Mouse (Mus musculus) kidney, postnatal 10 days (tissue): ENCODE measurements around the gene Kif6.

Experiments used
- DNase-seq: peaks from one replicate; pipeline ENCODE4 v3.0.0; 2021; ENCODE audit warnings: mixed read lengths

Kif6 gene

DNA sequence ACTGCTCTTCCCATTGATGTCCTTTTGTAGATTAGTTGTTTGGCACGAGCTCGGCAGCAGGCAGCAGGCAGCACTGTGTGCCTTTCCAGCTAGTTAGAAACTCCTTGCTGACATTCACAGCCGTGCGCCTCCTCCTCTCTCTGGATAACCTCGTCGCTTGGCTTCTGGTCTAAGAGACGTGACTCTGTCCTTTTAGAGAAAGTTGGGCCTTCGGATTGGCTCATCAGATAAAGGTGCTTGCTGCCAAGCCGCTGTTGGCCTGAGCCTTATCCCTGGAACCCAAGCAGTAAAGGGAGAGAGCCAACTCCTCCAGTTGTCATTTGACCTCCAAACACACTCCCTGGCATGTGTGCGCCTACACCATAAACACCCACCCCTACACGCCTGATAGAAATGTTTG lies 123.4 kb downstream of the Kif6 start:
- peak; percentile 26 for DNase-seq

DNA sequence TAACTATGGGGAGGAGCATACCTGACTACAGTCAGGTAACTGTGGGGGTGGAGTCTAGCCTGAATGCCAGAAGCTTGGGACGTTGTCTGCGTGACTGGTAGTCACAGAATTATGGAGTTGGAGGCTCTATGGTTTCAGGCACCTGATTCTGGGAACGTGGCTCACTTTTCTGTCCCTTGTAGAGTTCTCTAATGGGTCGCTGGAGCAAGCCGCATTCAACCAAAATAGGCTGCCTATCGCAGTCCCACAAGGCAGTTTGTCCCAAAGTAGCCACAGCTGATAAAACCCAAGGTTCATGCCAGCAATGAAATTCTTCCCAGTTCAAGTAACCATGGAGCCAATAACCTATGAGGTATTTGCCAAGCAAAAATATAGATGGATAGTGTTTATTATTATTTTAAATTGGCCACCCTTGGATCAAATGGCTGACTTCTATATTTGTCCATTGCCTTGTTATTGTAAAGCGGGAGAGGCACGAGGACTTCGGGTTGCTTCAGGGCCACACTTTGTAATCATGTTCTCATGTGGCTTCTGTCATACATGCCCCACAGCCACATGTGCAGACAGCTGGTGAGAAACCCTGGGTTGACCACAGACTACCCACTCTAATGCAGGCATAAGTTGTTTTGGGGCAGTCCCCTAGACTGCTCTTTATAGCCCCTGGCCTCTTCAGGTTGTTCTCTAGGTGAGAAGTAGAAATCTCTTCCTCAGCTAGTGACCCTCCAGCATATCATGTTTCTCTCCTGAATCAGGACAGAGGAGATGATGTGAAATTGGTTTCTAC lies 125.2 kb downstream of the Kif6 start:
- DNase-seq: no peak

DNA sequence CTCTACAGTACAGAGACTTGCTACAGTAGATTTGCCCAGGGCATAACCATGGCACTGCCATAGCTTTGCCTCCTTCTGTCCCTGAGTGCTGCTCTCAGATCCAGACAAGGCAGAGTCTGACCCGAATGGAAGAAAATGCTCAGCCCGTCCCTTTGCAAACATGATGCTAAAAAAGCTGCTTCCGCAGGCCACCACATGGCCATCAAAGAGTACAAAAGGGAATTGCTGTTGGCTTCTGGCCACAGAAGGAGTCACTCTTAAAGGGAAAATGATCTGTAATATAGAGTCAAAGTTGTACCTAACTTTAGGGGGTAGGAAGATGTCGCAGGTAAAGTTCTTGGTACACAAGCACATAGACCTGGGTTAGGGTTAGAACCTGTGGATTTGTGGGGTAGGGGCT lies 126.2 kb downstream of the Kif6 start:
- DNase-seq: peak; percentile 52

DNA sequence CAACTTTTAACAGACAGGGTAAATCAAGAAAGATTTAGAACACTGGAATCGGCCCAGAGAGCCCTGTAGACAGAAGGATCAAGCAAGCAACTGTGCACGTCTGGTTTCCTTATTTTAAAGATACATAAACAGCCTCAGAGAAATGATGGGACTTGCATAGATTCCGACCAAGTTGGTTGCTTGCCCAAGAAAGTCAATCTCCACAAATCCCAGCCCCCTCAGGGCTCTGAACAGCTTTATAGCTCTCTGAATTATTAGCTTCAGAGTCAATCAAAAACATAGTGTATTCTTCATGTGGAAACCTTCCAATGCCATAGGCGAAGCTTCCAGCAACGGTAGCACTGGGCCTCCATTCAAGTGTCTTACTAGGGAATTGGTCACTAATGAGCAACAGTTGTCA lies 127.0 kb downstream of the Kif6 start:
- no peak for DNase-seq

DNA sequence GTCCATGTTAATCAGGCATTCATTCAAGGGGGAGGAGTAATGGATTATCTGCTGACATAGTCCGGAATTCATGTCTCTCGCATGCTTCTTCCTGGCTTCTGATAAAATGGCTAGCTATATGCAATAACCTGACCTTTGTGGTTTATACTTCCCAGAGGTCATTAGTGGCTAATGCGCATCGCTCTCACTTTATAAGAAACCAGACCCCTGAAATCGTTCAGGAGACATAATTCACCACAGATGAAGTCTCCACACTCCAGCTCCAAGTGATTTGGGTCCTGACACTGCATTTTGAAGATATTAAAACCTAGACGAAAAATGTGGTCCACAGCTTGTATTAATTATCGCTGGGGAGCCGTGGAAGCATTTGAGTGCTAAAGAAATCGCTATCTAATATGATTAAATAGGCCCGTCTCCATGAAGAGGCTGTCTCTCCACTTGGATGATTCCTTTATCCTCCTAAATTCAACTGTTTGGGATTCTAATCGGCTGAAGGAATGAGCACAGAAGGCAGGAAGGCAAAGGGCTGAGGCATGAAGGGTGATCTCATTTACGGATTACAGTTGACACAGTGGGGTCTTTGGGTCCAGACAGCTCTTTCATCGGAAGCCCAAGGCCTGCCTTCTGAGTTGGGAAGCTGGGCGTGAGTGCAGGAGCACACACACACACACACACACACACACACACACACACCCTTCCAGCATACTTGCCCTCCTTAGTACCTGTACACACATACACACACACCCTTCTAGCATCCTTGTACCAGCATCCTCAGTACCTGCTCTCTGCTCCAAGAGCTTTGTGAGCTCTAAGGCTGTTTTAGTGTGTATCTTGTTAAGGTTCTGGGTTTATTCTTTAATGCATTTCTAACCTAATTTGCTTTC lies 128.9 kb downstream of the Kif6 start:
- no peak for DNase-seq

DNA sequence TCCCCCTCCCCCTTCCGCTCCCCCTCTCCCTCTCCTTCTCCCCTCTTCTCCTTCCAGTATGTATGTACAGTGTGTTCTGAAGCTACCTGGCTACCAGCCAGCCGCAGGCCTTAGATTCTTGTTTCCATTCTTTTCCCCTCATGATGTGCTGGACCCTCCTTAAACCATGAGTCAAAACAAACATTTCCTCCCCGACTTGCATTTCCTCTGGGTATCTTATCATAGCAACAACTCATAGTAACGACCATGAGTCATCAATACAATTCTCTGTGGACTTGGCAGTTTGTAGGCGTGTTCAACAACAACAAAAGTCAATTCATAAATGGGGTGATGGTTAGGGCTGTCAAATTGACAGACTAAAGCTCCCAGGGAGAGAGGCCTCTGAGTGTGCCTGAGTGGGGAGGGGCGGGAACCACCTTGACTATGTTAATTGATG lies 136.0 kb downstream of the Kif6 start:
- DNase-seq: no peak

DNA sequence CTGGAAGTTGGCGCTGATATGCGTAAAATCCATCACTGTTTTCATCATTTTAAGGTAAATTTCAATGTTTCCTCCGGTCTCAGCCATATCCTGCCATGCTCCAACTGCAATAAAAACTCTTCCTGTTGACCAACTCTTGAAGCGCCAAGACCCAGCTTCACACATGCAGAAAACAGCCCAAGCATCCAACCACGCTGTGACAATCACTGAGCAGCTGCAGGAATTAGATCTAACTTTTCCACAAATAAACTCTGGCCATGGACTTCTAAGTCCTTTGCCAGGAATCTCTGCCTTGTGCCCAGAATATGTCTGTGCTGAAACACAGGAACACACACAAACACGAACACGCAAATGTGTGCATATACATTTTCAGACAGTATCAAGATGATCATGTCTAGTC lies 138.9 kb downstream of the Kif6 start:
- DNase-seq: no peak

DNA sequence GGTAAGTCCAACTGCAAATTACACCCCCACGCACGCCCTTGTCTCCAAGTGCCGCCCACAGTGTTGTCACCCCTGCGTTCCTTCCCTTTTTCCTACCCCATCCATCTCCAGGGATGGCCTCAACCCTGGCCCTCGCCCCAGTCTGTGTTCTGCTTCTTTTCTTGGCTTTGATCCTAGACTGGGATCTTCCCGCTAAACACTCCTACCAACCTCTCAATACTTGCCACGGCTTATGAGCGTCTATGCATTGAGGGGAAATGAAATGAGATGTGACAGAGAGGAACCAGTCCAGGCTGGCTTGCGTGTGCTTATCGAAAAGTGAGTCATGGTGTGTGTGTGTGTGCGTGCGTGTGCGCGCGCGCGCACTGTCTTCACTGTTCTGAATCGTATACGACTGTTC lies 141.9 kb downstream of the Kif6 start:
- peak; percentile 34 for DNase-seq

DNA sequence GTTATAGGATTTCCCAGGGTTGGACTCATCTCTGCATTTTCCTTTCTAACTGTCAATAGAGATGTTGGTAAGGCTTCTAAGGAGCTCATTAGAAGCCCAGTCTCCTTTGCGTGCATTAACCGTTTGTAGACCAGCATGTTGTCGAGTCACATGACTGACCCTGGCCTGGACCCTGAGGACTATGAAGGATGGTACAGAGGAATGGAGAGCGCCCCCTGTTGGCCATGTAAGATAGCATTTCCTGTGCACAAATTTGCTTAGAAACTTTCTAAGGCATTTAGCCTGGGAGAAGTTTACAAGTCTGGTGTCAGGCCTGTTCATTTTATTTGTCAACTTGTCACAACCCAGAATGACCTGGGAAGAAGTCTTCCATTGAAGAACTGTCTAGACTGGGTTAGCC lies 144.1 kb downstream of the Kif6 start:
- no peak for DNase-seq

DNA sequence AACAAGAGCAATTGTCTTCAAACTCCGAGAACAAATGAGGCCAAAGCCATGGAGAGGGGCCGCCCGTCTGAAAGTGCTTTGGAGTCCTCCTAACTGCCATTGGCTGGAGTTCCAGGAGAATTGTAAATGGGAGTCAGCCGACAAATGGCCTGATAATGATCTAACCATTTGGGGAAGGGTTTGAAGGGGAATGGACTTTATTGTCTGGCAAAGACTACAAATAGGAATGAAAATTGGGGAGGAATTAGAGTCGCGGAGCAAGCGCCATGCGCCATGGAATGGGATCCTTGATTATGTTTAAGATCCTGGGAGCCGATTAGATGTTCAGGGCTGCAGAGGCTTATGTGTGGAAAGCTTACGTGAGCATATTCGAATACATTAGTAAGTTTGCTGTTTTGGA lies 146.3 kb downstream of the Kif6 start:
- no peak for DNase-seq

DNA sequence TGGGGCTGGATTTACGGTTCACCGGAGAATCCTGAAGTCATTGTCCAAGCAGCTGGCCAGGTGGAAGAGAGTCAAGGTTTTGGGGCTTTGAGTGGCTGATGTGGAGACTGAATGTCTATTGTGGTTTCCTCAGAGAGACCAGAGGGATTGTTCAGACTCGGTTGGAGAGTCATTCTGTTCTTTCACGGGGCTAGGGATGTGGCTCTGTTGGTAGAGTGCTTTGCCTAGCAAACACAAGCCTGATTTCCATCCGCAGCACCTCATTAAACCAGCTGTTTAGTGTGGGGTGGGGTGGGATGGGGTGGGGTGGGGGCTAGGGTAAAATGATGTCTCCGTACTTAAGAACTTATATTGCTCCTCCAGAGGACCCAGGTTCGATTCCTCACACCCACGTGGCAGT lies 146.9 kb downstream of the Kif6 start:
- DNase-seq: no peak

DNA sequence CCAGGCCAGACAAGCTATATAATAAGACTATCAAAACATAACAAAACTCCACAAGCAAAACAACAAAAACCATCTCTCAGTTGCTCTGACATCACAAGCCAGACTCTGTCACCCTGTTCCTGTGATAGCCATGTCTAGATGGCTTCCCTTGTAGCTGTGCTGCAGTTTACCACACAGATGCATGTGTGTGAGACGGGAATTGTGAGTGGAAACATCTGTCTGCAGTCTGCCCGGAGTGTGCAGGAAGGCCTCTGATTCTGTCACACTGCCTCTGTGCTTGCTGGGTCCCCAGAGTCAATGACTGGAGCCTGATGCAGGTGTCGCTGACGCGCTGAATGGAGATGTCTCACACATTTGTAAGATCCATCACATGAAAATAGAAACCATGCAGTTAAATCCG lies 150.0 kb downstream of the Kif6 start:
- no peak for DNase-seq

DNA sequence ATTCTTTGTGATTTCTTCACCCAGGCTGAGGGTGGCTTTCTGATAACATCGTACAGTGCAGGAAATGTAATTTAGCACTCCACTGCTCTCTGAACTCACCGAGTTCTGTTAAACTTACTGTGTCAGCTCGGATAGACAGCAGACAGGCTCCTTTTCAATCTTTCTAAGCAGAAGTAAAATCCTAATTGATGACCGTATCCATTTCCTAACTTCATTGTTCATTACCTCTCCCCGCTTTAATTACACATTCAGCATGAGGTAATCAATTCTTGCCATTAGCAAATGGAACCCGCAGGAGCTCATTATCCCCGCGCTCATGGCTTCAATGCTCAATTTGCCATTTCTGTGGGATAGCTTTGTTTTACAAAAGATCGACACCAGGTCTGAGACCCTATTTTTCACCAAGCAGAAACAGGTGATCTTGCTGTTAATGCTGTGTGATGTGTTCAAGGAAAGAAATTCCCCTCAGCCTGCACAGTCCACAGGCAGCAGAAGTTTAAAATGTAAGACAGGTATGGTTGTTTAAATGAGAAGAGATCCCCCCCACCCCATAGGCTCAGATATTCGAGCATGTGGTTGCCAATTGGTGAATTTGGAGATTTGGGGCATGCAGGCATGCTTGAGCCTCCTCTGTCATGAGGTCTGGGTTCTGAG lies 152.9 kb downstream of the Kif6 start:
- DNase-seq: no peak

DNA sequence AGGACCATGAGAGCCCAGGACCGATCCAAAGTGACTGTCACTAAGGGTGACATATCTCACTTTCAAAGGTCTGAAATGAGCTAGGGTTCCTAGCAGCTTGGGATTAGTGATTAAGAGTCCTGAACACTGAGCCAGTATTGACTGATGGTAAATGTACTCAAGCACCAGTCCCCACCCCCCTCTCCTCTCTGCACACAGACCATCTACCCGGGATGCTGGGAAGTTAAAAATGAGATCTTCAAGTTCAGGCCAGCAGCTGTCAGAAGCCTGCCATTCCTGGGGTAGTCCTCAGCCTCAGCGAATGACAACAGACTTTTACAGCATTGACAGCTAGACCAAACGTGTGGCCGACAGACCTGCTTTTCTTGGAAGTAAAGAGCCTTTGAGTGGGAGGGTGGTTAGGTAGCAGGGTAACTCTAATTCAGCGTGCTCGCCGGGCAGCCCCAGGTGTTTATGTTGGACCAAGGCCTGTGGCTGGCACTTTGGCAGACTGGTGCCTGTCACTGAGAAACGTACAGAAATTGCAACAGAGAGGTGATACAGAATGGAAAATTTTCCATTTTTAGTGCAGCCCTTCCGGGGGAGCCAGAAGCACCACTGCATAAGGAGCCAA lies 156.9 kb downstream of the Kif6 start:
- no peak for DNase-seq

DNA sequence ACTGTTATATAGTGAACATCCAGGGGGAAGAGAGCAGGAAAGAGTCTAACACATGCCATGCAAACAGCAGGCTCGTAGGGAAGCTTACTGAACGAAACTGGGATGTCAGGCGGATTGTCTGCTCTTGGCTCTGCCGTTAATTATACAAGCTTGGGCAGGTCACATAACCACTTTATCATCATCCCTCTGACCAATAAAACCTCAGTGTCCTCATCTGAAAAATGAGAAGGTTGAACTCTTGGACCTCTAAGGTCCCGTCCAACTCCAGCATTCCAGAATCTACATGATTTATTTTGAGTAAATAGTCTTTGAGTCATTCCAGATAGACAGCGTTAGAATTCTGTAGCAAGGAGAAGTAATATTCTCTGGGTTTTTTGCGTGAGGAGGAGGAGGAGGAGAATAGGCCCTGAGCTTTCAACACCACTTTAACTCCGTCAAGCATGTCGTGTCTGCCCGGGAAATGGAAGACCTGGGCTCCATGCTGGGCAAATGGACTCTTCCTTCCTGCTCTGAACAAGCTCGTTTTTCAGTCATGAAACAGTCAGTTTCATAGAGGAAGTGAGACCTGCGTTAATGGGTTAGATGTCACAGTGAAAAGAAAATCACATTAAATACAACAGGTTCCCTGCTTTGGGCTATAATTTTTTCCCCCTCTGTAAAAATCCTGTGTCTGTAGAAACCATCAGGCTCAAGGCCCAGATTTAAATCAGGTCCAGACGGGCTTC lies 162.3 kb downstream of the Kif6 start:
- DNase-seq: peak; percentile 32

DNA sequence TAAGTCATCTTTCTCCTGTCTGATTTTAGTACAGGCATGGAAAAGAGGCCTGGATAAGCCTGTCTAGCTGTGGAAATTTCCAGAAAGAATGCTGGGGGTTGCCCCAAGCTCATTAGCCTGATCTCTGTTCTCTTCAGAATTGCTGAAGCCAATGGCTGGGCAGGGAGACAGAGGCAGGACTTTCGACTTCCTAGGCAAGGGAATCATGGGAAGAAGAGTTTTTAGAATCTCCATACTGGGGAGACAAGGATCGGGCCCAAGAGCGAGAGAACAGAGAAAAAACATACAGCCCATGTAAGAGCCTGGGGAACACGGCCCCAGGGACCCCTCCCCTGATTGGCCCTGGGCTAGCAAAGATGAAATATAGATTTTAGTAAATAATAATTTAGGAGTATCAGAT lies 164.1 kb downstream of the Kif6 start:
- DNase-seq: no peak

DNA sequence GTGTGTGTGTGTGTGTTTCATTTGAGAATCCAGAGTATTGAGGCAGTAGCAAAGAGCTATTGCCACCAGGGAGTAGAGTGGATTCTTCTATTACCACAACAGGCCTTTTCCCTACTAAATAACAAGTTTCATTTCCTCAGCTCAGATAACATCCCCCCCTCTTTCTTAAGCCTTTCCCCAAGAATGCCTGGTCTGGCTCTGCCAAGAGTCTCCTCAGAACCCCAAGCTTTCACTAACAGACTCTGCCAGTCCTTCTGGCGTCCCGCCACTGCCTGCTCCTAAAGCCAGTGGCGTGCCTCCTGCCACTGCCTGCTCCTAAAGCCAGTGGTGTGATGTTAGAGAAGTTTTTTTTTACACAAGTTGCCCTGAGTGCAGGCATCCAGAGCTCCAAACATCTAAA lies 164.6 kb downstream of the Kif6 start:
- peak; percentile 57 for DNase-seq

DNA sequence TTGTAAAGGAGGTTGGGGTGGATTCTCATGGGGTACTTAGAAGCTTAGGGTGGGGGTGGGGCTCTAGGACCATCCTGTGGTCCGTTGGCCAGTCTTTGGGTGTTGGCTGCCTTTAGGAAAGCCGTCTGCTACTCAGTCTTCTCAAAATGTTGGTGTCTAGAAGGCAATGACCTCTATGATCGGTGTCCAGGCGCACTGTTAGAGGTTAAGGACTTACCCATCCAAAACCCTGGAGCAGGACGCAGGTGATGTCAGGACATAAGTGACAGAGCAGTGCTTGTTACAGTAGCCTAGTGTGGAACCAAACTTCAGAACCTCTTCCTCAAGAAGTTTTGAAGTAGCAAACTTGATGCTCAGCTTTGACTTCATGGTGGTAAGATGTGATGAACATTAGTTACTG lies 170.9 kb downstream of the Kif6 start:
- no peak for DNase-seq

DNA sequence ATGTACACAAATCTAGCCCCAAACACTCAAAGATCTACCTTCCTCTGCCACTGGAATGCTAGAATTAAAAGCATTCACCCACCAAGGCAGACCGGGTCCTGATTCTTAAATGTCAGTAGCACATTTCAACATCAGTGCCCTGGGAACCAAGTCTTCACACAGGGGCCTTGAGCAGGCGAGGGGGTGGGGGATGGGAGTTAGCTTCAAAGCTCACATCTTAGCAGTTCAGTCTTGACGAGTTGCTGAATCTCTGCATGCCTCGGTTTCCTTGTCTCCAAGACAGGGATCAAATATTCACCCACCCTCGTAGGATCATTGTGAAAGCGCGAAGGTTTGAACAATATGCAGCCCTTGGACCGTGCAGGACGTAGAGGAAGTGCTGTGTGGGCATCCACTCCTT lies 172.4 kb downstream of the Kif6 start:
- DNase-seq: no peak

DNA sequence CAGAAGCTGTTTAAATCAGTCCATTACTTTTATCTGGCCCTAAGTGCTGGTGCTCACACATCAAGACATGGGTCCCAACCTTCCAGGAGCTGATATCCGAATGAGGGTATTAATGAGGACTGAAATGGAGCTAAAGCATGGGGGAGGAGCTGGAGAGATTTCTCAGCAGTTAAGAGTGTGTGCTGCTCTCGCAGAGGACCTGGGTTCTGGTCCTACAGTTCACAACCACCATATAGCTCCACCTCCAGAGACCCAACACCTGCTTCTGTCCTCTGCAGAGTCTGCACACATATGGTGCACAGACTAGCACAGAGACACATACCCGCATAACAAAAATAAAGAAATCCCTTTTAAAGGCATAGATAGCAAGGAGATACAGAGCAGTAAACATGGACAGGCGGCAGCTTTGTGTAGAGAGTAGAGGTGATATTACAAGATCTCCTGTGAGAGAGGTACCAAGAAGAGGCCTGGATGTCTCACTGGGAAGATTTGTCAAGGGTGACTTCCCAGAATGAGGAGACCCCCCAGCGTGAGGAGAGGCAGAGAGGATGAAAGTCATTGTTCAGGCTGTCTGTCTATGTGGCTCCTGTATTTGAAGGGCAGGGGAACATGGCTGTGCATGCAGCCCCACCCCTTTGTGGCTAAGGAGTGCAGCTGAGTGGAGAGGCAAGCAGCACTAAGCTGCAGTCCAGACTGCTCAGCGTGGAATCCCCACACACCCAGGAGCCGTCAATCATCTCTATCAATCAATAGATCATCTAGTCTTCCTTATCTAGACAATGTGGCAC lies 173.4 kb downstream of the Kif6 start:
- DNase-seq: no peak

DNA sequence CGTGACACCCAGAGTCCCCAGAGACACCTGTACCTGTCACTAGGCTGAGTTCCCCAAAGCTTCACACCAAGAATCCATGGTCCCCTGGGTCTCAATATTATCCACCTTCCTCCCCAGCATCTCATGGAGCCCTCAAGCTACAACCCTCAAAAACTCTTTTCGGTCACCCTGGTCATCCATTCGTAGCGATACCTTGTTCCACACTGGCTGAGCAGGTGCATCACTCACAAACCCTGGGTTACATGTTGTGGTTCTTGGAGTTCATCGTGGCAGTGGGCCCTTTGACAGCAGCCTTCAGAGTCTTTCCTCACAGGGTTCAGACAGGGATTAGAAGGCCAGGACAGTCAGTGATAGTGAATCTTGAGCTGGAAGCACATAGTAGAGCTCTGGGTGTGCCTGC lies 176.6 kb downstream of the Kif6 start:
- DNase-seq: no peak
